Mouse (Mus musculus): ENCODE measurements around the gene Carmil3.

DNA sequence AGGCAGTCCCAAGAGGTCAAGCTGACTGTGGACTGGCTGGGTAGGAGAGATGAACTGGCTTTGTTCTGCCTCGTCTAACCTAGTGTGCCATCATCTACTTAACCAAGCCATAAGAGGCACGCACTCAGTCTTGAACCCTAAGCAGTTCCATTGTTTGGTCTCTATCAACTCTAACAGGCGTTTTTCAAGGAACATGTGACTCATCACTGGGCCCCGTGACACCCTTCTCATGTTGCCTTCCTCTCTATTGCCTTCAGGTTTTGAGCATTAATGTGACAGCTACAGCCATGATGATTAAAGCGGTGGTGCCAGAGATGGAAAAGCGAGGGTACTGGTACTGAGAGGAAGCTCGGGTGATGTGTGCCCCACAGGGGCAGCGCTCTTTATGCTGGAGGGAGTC lies 3.6 kb upstream of the Carmil3 start:
- TF ChIP-seq POLR2A (IDR thresholded peaks at IDR 0.05; ENCODE audit: low read depth, low read length) (no peak), NELFE (IDR thresholded peaks at IDR 0.05; ENCODE audit: low read depth, low read length) (no peak), E2F4 (IDR thresholded peaks at IDR 0.05; ENCODE audit: insufficient replicate concordance, low read depth, low read length) (no peak), BHLHE40 (IDR thresholded peaks at IDR 0.05; ENCODE audit: low read depth, low read length) (peak; percentile 31; the same call in 1 of the 2 replicates), SMC3 (IDR thresholded peaks at IDR 0.05; ENCODE audit: low read depth, low read length) (no peak), CTCF (conservative IDR thresholded peaks at IDR 0.05 in 1 of 2, IDR thresholded peaks at IDR 0.05 in 1 of 2; ENCODE audit: low read depth in 2 of 2, low read length in 2 of 2) (no peak), KAT2A (IDR thresholded peaks at IDR 0.05; ENCODE audit: insufficient replicate concordance, low read length) (no peak), EP300 (IDR thresholded peaks at IDR 0.05; ENCODE audit: low read length) (0 out of 2 replicates have a peak, but pooled peaks have one; percentile 29), MAX (IDR thresholded peaks at IDR 0.05; ENCODE audit: low read length) (no peak), TCF12 (IDR thresholded peaks at IDR 0.05; ENCODE audit: low read depth, low read length) (no peak)

Data from CH12.LX (cell line).